Mouse (Mus musculus): ENCODE results near the gene Spag6.

- no peak for TF ChIP-seq CTCF (IDR thresholded peaks at IDR 0.05; ENCODE audit: insufficient read depth, low read depth, low read length)
- no peak for TF ChIP-seq POLR2A (IDR thresholded peaks at IDR 0.05; ENCODE audit: insufficient read depth, low read depth, low read length)
These were observed 19.2 kb downstream of the Spag6 start for GRCm38 (mm10) chr2:18713071-18713470.

Measured in olfactory bulb, adult 2 months (tissue).